Mouse (Mus musculus) left cerebral cortex, postnatal 14 days (tissue): Measurements from ENCODE around the gene Lect2. TPM values are rescaled to one million over a fixed set of nuclear protein-coding genes. Genes with fewer than 3 reads are reported as not detected.

Source experiments
- DNase-seq, 2 experiments: peaks; one replicate each; pipeline ENCODE4 v3.0.0; 2021 to 2022; ENCODE audit warnings: low spot score in 2 of 2, mixed read lengths in 1 of 2
- intact Hi-C: fragments of 180-260 bp; cut with DNase I; formaldehyde crosslinking; loops from one replicate; pipeline ENCODE4 v1.15.1; 2025
- long read RNA-seq, 2 experiments: library from polyadenylated mRNA; stranded (forward); transcript quantifications; one replicate each; pipeline ENCODE4 v2.0.0; 2021
- total RNA-seq, 2 experiments: library from RNA; stranded (reverse); gene quantifications; 2 replicates each; pipeline ENCODE4 v1.2.3; 2021

Gene Lect2
- total RNA-seq = not detected
- long read RNA-seq, experiment 1 = 0 reads
- long read RNA-seq, experiment 2 = 0 reads

GRCm38 (mm10) chr13:56548401-56548800, at the start of gene Lect2:
Gene Lect2, minus strand, starts transcription at chr13:56548502.
- intact Hi-C loops = no loop called here
- no peak for DNase-seq

GRCm38 (mm10) chr13:56597296-56597695, 49.0 kb upstream of the Lect2 start:
- no peak for DNase-seq
- intact Hi-C loops = no loop called here

- intact Hi-C loops = no loop called here
- DNase-seq = no peak
Observed at GRCm38 (mm10) chr13:56595246-56595645, 46.9 kb upstream of the Lect2 start.

GRCm38 (mm10) chr13:56593961-56594391, 45.7 kb upstream of the Lect2 start:
- peak; percentile 39 to 51 for DNase-seq
- intact Hi-C loops = no loop called here

GRCm38 (mm10) chr13:56593196-56593595, 44.9 kb upstream of the Lect2 start:
- DNase-seq = no peak
- intact Hi-C loops = no loop called here

GRCm38 (mm10) chr13:56591939-56592338, 43.6 kb upstream of the Lect2 start:
- DNase-seq = no peak
- intact Hi-C loops = no loop called here

- intact Hi-C loops = no loop called here
- DNase-seq = no peak
Observed at GRCm38 (mm10) chr13:56591191-56591590, 42.9 kb upstream of the Lect2 start.

GRCm38 (mm10) chr13:56590202-56590601, 41.9 kb upstream of the Lect2 start:
- intact Hi-C loops = no loop called here
- no peak for DNase-seq

- intact Hi-C loops = no loop called here
- no peak for DNase-seq
Observed at GRCm38 (mm10) chr13:56588454-56589117, 40.3 kb upstream of the Lect2 start.

GRCm38 (mm10) chr13:56586046-56586445, 37.7 kb upstream of the Lect2 start:
- no peak for DNase-seq
- intact Hi-C loops = no loop called here

GRCm38 (mm10) chr13:56582720-56583119, 34.4 kb upstream of the Lect2 start:
- no peak for DNase-seq
- intact Hi-C loops = no loop called here

- DNase-seq = peak in 1 of 2 experiments; percentile 33
- intact Hi-C loops = no loop called here
Observed at GRCm38 (mm10) chr13:56581961-56582434, 33.7 kb upstream of the Lect2 start.

GRCm38 (mm10) chr13:56581512-56581911, 33.2 kb upstream of the Lect2 start:
- intact Hi-C loops = no loop called here
- no peak for DNase-seq

- peak in 1 of 2 experiments; percentile 36 for DNase-seq
- intact Hi-C loops = no loop called here
Observed at GRCm38 (mm10) chr13:56580450-56580849, 32.1 kb upstream of the Lect2 start.

- intact Hi-C loops = no loop called here
- no peak for DNase-seq
Observed at GRCm38 (mm10) chr13:56578097-56578496, 29.8 kb upstream of the Lect2 start.

GRCm38 (mm10) chr13:56575701-56576321, 27.5 kb upstream of the Lect2 start:
- intact Hi-C loops = no loop called here
- peak; percentile 75 for DNase-seq

GRCm38 (mm10) chr13:56575074-56575473, 26.8 kb upstream of the Lect2 start:
- DNase-seq = peak in 1 of 2 experiments; percentile 58
- intact Hi-C loops = no loop called here

- intact Hi-C loops = no loop called here
- no peak for DNase-seq
Observed at GRCm38 (mm10) chr13:56571645-56572044, 23.3 kb upstream of the Lect2 start.

- intact Hi-C loops = no loop called here
- no peak for DNase-seq
Observed at GRCm38 (mm10) chr13:56566336-56566735, 18.0 kb upstream of the Lect2 start.

GRCm38 (mm10) chr13:56563075-56563474, 14.8 kb upstream of the Lect2 start:
- DNase-seq = peak in 1 of 2 experiments; percentile 42
- intact Hi-C loops = loop anchor here (5.0 kb wide), 2 partner anchors 79 to 174 kb away; no protein-coding TSS in a partner anchor

- DNase-seq = no peak
- intact Hi-C loops = loop anchor here (5.0 kb wide), 2 partner anchors 81 to 176 kb away; no protein-coding TSS in a partner anchor
Observed at GRCm38 (mm10) chr13:56561129-56561528, 12.8 kb upstream of the Lect2 start.
